9 mouse cellular contexts compared by ENCODE assay signal in the genomic region with DNA sequence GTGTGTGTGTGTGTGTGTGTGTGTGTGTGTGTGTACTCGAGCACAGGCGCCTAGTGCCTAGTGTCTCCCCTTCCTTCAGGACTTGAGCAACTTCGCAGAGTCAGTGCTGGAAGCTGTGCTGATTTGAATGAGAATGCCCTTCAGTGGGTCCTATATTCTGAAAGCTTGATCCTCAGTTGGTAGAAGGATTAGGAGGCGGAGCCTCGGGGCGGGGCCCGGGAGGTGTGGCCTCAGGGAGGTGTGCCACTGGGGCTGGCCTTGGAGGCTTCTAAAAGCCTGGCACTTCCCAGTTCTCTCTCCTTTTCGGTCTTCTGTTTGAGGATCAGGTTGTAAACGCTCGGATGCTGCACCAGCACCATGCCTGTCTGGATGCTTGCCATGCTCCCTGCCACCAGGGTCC. TPM values are rescaled to one million over a fixed set of nuclear protein-coding genes. Genes with fewer than 3 reads are reported as not detected.
DNase-seq lines count a peak whose midpoint lies in the region; ATAC-seq and TF ChIP-seq lines count a peak whose summit lies in the region.
"Had no signal": no experiment of that assay in that cellular context is flagged by ENCODE, and none has a peak within 500 bp of the region (broad histone marks: within the 10 kb centered on the region; RNA-seq: fewer than 3 reads in every experiment).

No protein-coding gene starts in this region.

- TF ChIP-seq POLR2A in cerebellum, adult 2 months (IDR thresholded peaks at IDR 0.05; ENCODE audit: borderline replicate concordance, insufficient read depth, low read length): no peak

- H3K36me3 ChIP-seq in forebrain, embryonic 11.5 days (ENCODE audit: control insufficient read depth, insufficient read depth, low read length): no peaks in the 10 kb centered on the region
- no peaks in the 10 kb centered on the region for H3K36me3 ChIP-seq in limb, embryonic 10.5 days
- no peaks in the 10 kb centered on the region for H3K36me3 ChIP-seq in midbrain, embryonic 14.5 days (ENCODE audit: control insufficient read depth, insufficient read depth, low read length)
- H3K36me3 ChIP-seq: limb, embryonic 15.5 days had no signal

- no peak overlapping the region for H3K4me3 ChIP-seq in cerebellum, adult 2 months (replicated peaks; ENCODE audit: insufficient read depth, low read depth, low read length)
- no peak overlapping the region for H3K4me3 ChIP-seq in forebrain, embryonic 11.5 days (ENCODE audit: low read depth, low read length)
- peak overlapping the region; percentile 25 for H3K4me3 ChIP-seq in limb, embryonic 10.5 days
- no peak overlapping the region for H3K4me3 ChIP-seq in midbrain, embryonic 14.5 days (replicated peaks; ENCODE audit: low read depth, low read length)
- H3K4me3 ChIP-seq: limb, embryonic 15.5 days had no signal

- ATAC-seq in forebrain, embryonic 11.5 days (replicated peaks; ENCODE audit: low FRiP score): peak; percentile 90
- peak; percentile 38; the same call in 1 of the 2 replicates for ATAC-seq in midbrain, embryonic 14.5 days (ENCODE audit: low FRiP score, low TSS enrichment)

- H3K4me2 ChIP-seq in forebrain, embryonic 11.5 days (ENCODE audit: low read depth, low read length, severe bottlenecking): peak overlapping the region; percentile 11; the same call in 1 of the 2 replicates
- H3K4me2 ChIP-seq in midbrain, embryonic 14.5 days (ENCODE audit: low read length): no peak overlapping the region
- H3K4me2 ChIP-seq: limb, embryonic 15.5 days had no signal

- H3K27ac ChIP-seq in cerebellum, adult 2 months (ENCODE audit: insufficient read depth, low read length): no peak overlapping the region
- H3K27ac ChIP-seq in forebrain, embryonic 11.5 days (ENCODE audit: low read depth, low read length): no peak overlapping the region
- no peak overlapping the region for H3K27ac ChIP-seq in limb, embryonic 10.5 days
- H3K27ac ChIP-seq in midbrain, embryonic 14.5 days (replicated peaks; ENCODE audit: low read depth, low read length): no peak overlapping the region
- H3K27ac ChIP-seq: limb, embryonic 15.5 days had no signal

- peak; percentile 49 to 59 for DNase-seq in cerebellum, postnatal 10 days
- no peak for DNase-seq in cerebellum, adult 2 months
- DNase-seq in MN1 (ENCODE audit: low spot score): peak; percentile 36
- DNase-seq in forebrain, embryonic 11.5 days (ENCODE audit: low spot score): peak; percentile 89
- peak; percentile 60 for DNase-seq in limb, embryonic 10.5 days (ENCODE audit: low spot score)
- DNase-seq in midbrain, embryonic 14.5 days: peak; percentile 80
- no peak for DNase-seq in right cerebral cortex, adult 2 months (ENCODE audit: low spot score in 2 of 2)
- no peak for DNase-seq in left cerebral cortex, adult 9 months (ENCODE audit: low spot score in 2 of 2)

- no peaks in the 10 kb centered on the region; the same call in 1 of the 2 replicates for H3K4me1 ChIP-seq in cerebellum, adult 2 months (ENCODE audit: control insufficient read depth, insufficient read depth, low read length)
- peaks cover 6% of the 10 kb centered on the region; the same call in 1 of the 2 replicates for H3K4me1 ChIP-seq in forebrain, embryonic 11.5 days (replicated peaks; ENCODE audit: control insufficient read depth, insufficient read depth, low read length)
- peaks cover 37% of the 10 kb centered on the region for H3K4me1 ChIP-seq in limb, embryonic 10.5 days
- H3K4me1 ChIP-seq in midbrain, embryonic 14.5 days (ENCODE audit: control insufficient read depth, insufficient read depth, low read length): peaks cover 14% of the 10 kb centered on the region; the same call in 1 of the 2 replicates

- H3K9me3 ChIP-seq in forebrain, embryonic 11.5 days (ENCODE audit: control insufficient read depth, low read length): no peaks in the 10 kb centered on the region
- H3K9me3 ChIP-seq in limb, embryonic 10.5 days (replicated peaks): no peaks in the 10 kb centered on the region
- H3K9me3 ChIP-seq in midbrain, embryonic 14.5 days (ENCODE audit: control insufficient read depth, low read length): no peaks in the 10 kb centered on the region
- H3K9me3 ChIP-seq: limb, embryonic 15.5 days had no signal

- TF ChIP-seq CTCF in cerebellum, adult 2 months (IDR thresholded peaks at IDR 0.05; ENCODE audit: borderline replicate concordance, insufficient read depth, low read depth, low read length): no peak

- H3K27me3 ChIP-seq in cerebellum, adult 2 months (ENCODE audit: control insufficient read depth, insufficient read depth, low read length): no peaks in the 10 kb centered on the region
- no peaks in the 10 kb centered on the region for H3K27me3 ChIP-seq in forebrain, embryonic 11.5 days (ENCODE audit: control insufficient read depth, insufficient read depth, low read length)
- H3K27me3 ChIP-seq in limb, embryonic 10.5 days (ENCODE audit: low read depth, poor library complexity, severe bottlenecking): peaks cover 59% of the 10 kb centered on the region
- H3K27me3 ChIP-seq in midbrain, embryonic 14.5 days (ENCODE audit: control insufficient read depth, insufficient read depth, low read length): no peaks in the 10 kb centered on the region

- no peak overlapping the region; the same call in 1 of the 2 replicates for H3K9ac ChIP-seq in forebrain, embryonic 11.5 days (ENCODE audit: low read length)
- no peak overlapping the region for H3K9ac ChIP-seq in midbrain, embryonic 14.5 days (replicated peaks; ENCODE audit: low read length)
- H3K9ac ChIP-seq: limb, embryonic 15.5 days had no signal

- 14% methylated on average over 10 of the region's 10 CpGs for WGBS in cerebellum, adult 2 months
- WGBS in forebrain, embryonic 11.5 days: 2% methylated on average over 10 of the region's 10 CpGs
- WGBS in limb, embryonic 10.5 days: 3% methylated on average over 10 of the region's 10 CpGs
- WGBS in midbrain, embryonic 14.5 days: 1% methylated on average over 10 of the region's 10 CpGs

RNA-seq across cellular contexts. Expression of gene Padi1, which starts 9.9 kb away (rescaled TPM):
- 0.05 and 0.08 TPM in 2 replicates for polyA plus RNA-seq in cerebellum, adult 2 months (2012; rRNA removed)
- 0.12 TPM in 1 of 2 replicates, not detected in the other for polyA plus RNA-seq in forebrain, embryonic 11.5 days (2014; fragmentation: Nextera tagmentation; extraction: Ambion mirVana)
- 0.36 and 0.44 TPM in 2 replicates for polyA plus RNA-seq in limb, embryonic 10.5 days (2016; fragmentation: Nextera tagmentation; extraction: Ambion mirVana)
- 0.12 TPM in 1 of 2 replicates, not detected in the other for polyA plus RNA-seq in midbrain, embryonic 14.5 days (2014; fragmentation: Nextera tagmentation; extraction: Ambion mirVana)

RNA-seq across cellular contexts. Expression of gene Padi3, which starts 25.2 kb away (rescaled TPM):
- not detected in 2 replicates for polyA plus RNA-seq in cerebellum, adult 2 months (2012; rRNA removed)
- polyA plus RNA-seq in forebrain, embryonic 11.5 days (2014; fragmentation: Nextera tagmentation; extraction: Ambion mirVana): not detected in 2 replicates
- 1.3 and 1.5 TPM in 2 replicates for polyA plus RNA-seq in limb, embryonic 10.5 days (2016; fragmentation: Nextera tagmentation; extraction: Ambion mirVana)
- not detected in 2 replicates for polyA plus RNA-seq in midbrain, embryonic 14.5 days (2014; fragmentation: Nextera tagmentation; extraction: Ambion mirVana)

Comparison
In these comparisons a context has a peak if more than half of its experiments do, and no peak if none do; other contexts are left out.
1. DNase-seq: peak in cerebellum, postnatal 10 days (2 of 2), MN1 (single experiment), forebrain, embryonic 11.5 days (single experiment), limb, embryonic 10.5 days (single experiment) and midbrain, embryonic 14.5 days (single experiment); none in cerebellum, adult 2 months (0 of 2), right cerebral cortex, adult 2 months (0 of 2) and left cerebral cortex, adult 9 months (0 of 2).